Mouse (Mus musculus): ENCODE data around the gene Card11. TPM values are rescaled to one million over a fixed set of nuclear protein-coding genes. Genes with fewer than 3 reads are reported as not detected.

The Card11 gene
- polyA plus RNA-seq, 1 experiment from 2014 or later, result 0.65 TPM

DNA sequence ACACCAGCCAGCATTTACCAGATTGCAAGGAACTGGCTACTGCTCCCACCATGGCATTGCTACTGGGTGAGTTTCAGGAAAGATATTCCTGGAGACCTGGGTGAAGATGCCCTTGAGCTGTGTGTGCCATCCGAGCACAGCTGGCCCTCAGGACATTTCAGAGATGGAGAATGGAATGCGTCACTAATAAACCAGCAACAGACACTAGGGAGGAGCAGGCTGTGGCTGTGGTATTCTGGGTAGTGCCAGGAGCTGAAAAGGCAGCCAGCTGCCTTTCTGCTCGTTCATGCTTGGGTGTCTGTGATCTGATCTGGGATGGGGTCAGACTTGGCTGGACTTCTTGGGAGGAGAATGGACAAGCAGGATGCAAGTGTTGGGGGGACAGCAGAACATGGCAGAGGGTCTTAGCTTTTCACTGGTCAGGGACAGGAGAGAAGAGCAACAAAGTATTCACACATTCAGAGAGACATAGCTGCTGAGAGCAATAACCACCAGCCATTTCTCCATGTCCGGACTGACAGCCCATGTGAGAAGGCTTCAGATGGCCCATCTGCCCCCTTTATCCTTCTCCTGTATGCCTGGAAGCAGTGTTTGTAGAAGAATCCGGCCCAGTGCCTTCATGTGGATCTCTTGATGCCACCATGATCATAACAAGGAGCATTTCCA is 60.0 kb downstream of the Card11 start:
- Histone ChIP-seq H3K4me3 (replicated peaks) (no peak overlapping the region), H3K36me3 (no peaks in the 10 kb centered on the region), H3K4me1 (replicated peaks) (no peaks in the 10 kb centered on the region), H3K9ac (no peak overlapping the region), H3K9me3 (no peaks in the 10 kb centered on the region), H3K4me2 (replicated peaks) (no peak overlapping the region), H3K27ac (no peak overlapping the region), H3K27me3 (replicated peaks) (no peaks in the 10 kb centered on the region)
- 69% methylated on average over 5 of the region's 5 CpGs for WGBS
- no peak for ATAC-seq

DNA sequence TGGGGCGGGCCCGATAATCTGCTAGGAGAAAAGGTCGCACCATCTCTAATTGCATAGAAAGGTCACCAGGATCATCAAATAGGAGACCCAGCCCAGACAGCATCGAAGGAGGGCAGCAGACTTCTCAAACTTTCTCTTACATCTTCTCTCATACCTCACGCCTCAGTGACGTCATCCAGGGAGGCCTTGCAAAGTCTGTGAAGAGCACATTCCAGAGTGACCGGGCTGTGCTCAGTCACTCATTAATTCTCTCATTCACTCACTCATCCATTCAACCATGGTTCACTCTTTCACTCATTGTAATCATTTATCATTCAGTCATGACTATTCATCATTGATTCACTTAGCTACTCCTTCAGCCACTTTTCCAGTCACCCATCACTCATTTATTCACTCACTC is 63.6 kb downstream of the Card11 start:
- Histone ChIP-seq H3K4me3 (replicated peaks) (no peak overlapping the region), H3K27me3 (replicated peaks) (no peaks in the 10 kb centered on the region), H3K36me3 (no peaks in the 10 kb centered on the region), H3K27ac (no peak overlapping the region), H3K9ac (no peak overlapping the region), H3K9me3 (no peaks in the 10 kb centered on the region), H3K4me1 (replicated peaks) (0 out of 2 replicates have a peak, but pooled peaks cover 2% of the 10 kb centered on the region), H3K4me2 (replicated peaks) (no peak overlapping the region)
- 83% methylated on average over 7 of the region's 7 CpGs for WGBS
- ATAC-seq, result no peak

DNA sequence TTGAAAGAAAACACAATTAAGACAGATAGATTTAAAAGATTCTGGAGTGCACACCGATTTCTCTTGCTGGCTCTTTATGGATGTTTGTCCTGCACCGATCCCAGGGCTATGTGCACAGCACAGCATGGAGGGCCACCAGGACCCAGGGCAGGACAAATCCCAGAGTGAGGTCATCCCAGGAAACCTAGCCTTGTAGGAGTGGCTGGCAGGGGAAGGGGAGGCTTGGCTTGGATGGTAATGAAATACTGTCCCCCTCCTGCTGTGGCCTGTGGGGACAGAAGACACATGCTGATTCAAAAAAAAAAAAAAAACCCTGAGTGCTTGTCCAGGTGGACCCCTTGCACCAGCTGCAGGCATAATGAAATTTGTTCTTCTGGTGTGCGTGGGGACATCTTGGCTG is 64.5 kb downstream of the Card11 start:
- Histone ChIP-seq H3K4me1 (replicated peaks) (0 out of 2 replicates have a peak, but pooled peaks cover 3% of the 10 kb centered on the region), H3K27ac (no peak overlapping the region), H3K9me3 (no peaks in the 10 kb centered on the region), H3K4me2 (replicated peaks) (no peak overlapping the region), H3K36me3 (no peaks in the 10 kb centered on the region), H3K4me3 (replicated peaks) (no peak overlapping the region), H3K9ac (no peak overlapping the region), H3K27me3 (replicated peaks) (no peaks in the 10 kb centered on the region)
- no peak for ATAC-seq
- 83% methylated on average over 3 of the region's 3 CpGs for WGBS

DNA sequence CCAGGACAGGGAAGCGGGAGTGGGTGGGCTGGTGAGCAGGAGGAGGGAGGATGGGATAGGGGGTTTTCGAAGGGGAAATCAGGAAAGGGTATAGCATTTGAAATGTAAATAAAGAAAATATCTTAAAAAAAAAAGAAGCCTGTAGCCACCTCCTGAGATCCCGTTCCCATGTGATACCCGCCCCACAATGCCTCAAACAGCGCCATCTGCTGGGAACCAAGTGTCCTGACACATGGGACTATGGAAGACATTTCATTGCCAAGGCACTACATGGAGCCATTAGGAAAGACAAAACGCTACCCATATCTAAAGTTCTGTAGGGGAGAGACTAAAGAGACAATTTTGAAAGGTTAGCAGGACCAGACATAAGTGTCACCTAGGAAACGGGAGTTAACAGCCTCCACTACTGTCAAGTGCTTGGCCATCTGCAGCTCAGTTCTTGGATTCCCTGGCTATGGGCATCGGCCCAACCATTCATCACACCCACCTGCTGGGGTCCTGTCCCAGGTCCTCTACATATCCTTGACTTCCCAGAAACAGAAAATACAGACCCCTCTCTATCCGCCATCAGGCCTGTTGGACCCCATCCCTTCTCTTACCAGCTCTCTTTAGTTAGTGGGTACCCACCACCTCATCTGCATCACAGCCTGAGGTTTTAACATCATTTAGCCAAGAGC is 65.6 kb downstream of the Card11 start:
- Histone ChIP-seq H3K4me1 (replicated peaks) (0 out of 2 replicates have a peak, but pooled peaks cover 3% of the 10 kb centered on the region), H3K4me2 (replicated peaks) (no peak overlapping the region), H3K9me3 (no peaks in the 10 kb centered on the region), H3K4me3 (replicated peaks) (no peak overlapping the region), H3K27ac (no peak overlapping the region), H3K9ac (no peak overlapping the region), H3K36me3 (no peaks in the 10 kb centered on the region), H3K27me3 (replicated peaks) (no peaks in the 10 kb centered on the region)
- ATAC-seq, result no peak
- 84% methylated on average over 9 of the region's 9 CpGs for WGBS

DNA sequence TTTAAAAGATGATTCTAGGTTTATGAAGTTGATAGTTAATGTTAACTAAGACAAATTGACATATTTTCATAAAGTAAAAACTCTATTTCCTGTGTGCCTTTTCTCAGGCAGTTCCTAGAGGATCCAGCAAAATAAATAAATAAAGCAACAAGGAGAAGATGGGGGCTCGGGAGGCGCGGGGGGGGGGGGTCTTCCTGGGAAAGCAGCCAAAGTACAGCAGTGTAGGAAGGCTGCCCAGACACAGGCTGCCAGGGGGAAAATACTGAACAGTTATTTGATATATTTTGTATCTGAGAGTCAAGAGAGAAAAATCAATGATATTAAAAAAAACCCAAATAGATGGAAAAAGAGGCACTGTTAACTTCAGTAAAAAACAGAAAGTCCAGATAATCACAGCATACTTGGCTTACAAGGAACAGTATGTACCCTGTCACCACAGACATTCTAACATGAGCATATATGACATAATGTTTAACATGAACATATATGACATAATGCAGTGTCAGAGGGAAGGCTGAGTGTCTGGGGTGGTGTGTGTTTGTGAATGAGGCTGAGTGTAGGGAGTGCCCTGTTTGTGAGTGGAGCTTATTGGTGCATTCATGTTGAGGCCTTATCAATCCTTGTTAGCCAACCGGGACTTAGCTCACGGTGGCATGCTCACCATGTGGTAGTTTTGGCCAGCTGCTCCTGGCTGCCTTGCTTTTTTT is 68.7 kb downstream of the Card11 start:
- Histone ChIP-seq H3K4me1 (replicated peaks) (0 out of 2 replicates have a peak, but pooled peaks cover 3% of the 10 kb centered on the region), H3K4me3 (replicated peaks) (no peak overlapping the region), H3K27me3 (replicated peaks) (no peaks in the 10 kb centered on the region), H3K4me2 (replicated peaks) (no peak overlapping the region), H3K9ac (no peak overlapping the region), H3K27ac (no peak overlapping the region), H3K9me3 (no peaks in the 10 kb centered on the region), H3K36me3 (no peaks in the 10 kb centered on the region)
- 40% methylated on average over 5 of the region's 5 CpGs for WGBS
- no peak for ATAC-seq

DNA sequence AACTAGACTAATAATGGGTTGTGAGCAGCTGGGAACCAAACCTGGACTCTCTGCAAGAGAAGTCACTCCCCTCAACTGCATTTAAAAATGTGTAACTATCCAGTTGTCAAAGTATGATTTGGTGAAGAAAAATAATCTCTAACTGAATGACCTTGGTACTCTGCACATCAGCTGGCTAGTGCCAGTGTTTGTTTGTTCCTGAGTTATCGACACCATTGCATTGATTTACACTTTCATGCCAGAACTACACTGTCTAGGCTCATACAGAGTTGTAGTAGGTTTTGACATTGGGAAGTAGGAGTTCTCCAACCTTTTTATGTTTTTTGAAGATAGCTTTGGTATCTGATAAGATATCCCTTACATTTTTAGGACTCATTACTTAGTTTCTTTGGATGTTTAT is 81.9 kb downstream of the Card11 start:
- no peaks in the 10 kb centered on the region for H3K27me3 ChIP-seq (replicated peaks)
- no peak overlapping the region for H3K4me2 ChIP-seq (replicated peaks)
- no peak for ATAC-seq
- H3K4me1 ChIP-seq (replicated peaks), result no peaks in the 10 kb centered on the region
- no peak overlapping the region for H3K4me3 ChIP-seq (replicated peaks)
- H3K9me3 ChIP-seq, result no peaks in the 10 kb centered on the region; the same call in 1 of the 2 replicates
- H3K36me3 ChIP-seq, result no peaks in the 10 kb centered on the region
- WGBS, result 89% methylated on average over 1 of the region's 1 CpGs
- H3K27ac ChIP-seq, result no peak overlapping the region
- H3K9ac ChIP-seq, result no peak overlapping the region

DNA sequence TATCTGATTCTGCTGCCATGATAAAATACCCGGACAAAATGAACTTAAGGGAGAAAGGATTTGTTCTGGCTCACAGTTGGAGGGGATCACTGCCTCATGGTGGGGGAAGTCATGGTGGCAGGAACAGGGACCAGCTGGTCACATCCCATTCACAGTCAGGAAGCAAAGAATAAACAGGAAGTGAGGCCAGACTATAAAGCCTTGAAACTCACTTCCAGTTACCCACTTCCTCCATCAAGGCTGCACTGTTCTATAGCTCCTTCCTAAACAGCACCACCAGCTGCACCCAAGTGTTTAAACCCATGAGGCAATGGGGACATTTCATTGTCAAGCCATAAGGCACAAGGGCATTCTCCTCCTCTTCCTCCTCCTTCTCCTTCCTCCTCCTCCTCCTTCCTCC is 82.6 kb downstream of the Card11 start:
- ATAC-seq, result no peak
- Histone ChIP-seq H3K27ac (no peak overlapping the region), H3K4me1 (replicated peaks) (no peaks in the 10 kb centered on the region), H3K27me3 (replicated peaks) (no peaks in the 10 kb centered on the region), H3K36me3 (no peaks in the 10 kb centered on the region), H3K9ac (no peak overlapping the region), H3K4me2 (replicated peaks) (no peak overlapping the region), H3K9me3 (no peaks in the 10 kb centered on the region; the same call in 1 of the 2 replicates), H3K4me3 (replicated peaks) (no peak overlapping the region)
- 93% methylated on average over 1 of the region's 1 CpGs for WGBS

DNA sequence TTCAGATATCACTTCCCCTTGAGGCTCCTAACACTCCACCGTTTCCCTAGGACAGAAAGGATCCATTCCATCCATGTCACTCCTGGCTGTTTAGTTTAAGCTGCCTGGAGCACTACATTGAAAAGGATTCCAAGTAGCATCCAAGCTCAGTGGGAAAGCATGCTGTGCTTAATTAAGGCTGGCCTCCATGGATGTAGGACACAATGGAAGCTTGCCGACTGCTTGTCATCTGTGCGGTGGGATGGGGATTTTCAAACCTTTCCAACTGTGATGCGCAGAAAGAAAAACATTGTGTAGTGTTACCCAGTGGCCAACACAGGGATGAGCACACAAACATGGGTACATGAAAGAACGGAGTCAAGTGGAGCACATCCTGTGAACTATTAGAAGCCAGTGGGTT is 89.5 kb downstream of the Card11 start:
- 69% methylated on average over 5 of the region's 5 CpGs for WGBS
- H3K9ac ChIP-seq, result no peak overlapping the region
- ATAC-seq, result no peak
- H3K4me1 ChIP-seq (replicated peaks), result no peaks in the 10 kb centered on the region
- no peak overlapping the region for H3K27ac ChIP-seq
- no peaks in the 10 kb centered on the region for H3K27me3 ChIP-seq (replicated peaks)
- no peaks in the 10 kb centered on the region for H3K9me3 ChIP-seq
- H3K4me3 ChIP-seq (replicated peaks), result no peak overlapping the region
- no peak overlapping the region for H3K4me2 ChIP-seq (replicated peaks)
- no peaks in the 10 kb centered on the region for H3K36me3 ChIP-seq

DNA sequence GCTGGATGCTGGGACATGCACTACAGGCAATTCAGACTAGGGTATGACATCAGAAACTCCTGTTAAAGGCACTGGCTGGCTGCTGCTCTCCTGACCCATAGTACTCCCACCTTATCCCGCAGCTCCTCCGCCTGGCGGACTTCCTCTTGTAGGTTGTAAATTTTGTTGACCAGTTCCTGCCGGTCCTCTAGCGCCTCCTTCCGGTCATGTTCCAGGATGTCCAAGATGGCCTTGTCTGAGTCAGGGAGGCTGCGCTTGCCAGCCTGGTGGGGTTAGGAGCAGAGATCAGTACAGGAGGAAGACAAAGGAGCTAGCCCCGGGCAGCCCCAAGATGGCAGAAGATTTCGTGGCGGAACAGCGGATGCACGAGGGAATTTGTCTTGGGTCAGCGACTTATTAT is 99.5 kb downstream of the Card11 start:
- WGBS, result 71% methylated on average over 13 of the region's 13 CpGs
- Histone ChIP-seq H3K9me3 (no peaks in the 10 kb centered on the region), H3K36me3 (no peaks in the 10 kb centered on the region), H3K27me3 (replicated peaks) (no peaks in the 10 kb centered on the region; the same call in 1 of the 2 replicates), H3K9ac (no peak overlapping the region), H3K4me3 (replicated peaks) (no peak overlapping the region), H3K4me2 (replicated peaks) (no peak overlapping the region), H3K4me1 (replicated peaks) (no peaks in the 10 kb centered on the region), H3K27ac (no peak overlapping the region)
- no peak for ATAC-seq

DNA sequence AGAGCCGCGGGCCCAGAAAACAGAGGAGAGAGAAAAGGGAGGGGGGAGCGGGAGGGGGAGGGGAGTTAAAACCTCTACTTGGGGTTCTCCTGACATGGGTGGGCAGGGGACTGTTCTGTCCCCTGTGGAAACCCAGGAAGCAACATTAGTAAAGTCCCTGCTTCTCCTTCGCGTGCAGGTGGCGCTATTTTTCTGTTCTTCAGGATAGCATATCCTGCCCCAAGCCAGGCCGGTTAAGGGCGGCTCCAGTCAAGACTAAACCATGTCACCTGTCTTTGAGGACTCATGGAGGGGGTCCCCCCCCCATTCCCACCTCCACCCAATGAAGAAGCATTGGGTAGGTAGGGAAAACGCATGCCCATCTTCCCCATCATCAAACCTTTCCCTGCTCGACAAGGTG is 109.3 kb downstream of the Card11 start:
- no peaks in the 10 kb centered on the region for H3K9me3 ChIP-seq
- no peak overlapping the region for H3K4me2 ChIP-seq (replicated peaks)
- H3K27me3 ChIP-seq (replicated peaks), result no peaks in the 10 kb centered on the region
- no peak overlapping the region for H3K9ac ChIP-seq
- H3K4me3 ChIP-seq (replicated peaks), result no peak overlapping the region
- H3K27ac ChIP-seq, result no peak overlapping the region
- H3K4me1 ChIP-seq (replicated peaks), result peaks cover 15% of the 10 kb centered on the region; the same call in 1 of the 2 replicates
- H3K36me3 ChIP-seq, result no peaks in the 10 kb centered on the region
- 42% methylated on average over 10 of the region's 10 CpGs for WGBS
- no peak for ATAC-seq

DNA sequence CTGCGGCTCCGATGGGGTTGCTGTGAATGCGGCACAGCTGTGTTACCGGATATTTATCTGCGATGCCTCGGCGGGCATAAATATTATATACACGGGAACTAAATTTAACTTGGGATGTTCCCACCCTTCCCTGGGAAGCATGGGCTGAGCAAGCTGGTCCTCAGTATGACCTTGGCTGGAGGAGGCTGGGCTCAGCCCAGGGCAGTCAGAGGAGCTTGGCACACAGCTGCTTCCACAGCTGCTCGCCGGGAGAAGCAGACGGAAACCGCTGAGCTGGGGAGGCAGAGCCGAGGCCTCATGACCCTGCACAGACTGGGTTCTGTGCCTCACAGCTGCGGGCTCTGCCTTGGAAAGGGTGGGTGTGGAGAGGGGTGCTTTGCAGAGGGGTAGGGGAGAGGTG is 110.3 kb downstream of the Card11 start:
- Histone ChIP-seq H3K9me3 (no peaks in the 10 kb centered on the region), H3K4me1 (replicated peaks) (peaks cover 15% of the 10 kb centered on the region; the same call in 1 of the 2 replicates), H3K9ac (no peak overlapping the region), H3K36me3 (no peaks in the 10 kb centered on the region), H3K27ac (peak overlapping the region; percentile 52; the same call in 1 of the 2 replicates), H3K4me2 (replicated peaks) (0 out of 2 replicates have a peak overlapping the region, but pooled peaks have one; percentile 2), H3K4me3 (replicated peaks) (no peak overlapping the region), H3K27me3 (replicated peaks) (no peaks in the 10 kb centered on the region)
- ATAC-seq, result peak; percentile 78
- WGBS, result 38% methylated on average over 14 of the region's 14 CpGs

DNA sequence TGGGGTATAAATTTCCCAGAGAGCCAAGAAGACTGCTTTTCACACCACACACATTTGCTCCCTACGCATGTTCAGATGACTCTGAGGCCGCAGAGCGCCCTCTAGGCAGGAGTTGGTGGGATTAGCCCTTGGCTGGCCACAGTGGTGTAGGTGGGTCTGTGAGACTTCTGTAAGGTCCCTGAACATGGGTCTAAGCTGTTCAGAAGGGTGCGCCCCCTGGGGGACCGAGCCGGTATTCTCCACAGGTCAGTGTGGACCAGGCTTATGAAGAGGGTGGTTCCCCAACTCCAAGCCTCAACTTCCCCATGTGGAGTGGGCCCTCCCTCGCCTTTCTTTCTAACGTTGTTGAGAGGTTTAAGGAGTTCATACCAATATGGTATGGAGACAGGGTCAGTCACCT is 110.8 kb downstream of the Card11 start:
- no peak overlapping the region for H3K4me3 ChIP-seq (replicated peaks)
- 0 out of 2 replicates have a peak overlapping the region, but pooled peaks have one; percentile 2 for H3K4me2 ChIP-seq (replicated peaks)
- H3K9me3 ChIP-seq, result no peaks in the 10 kb centered on the region
- H3K9ac ChIP-seq, result no peak overlapping the region
- peak; percentile 58 for ATAC-seq
- peaks cover 15% of the 10 kb centered on the region; the same call in 1 of the 2 replicates for H3K4me1 ChIP-seq (replicated peaks)
- H3K36me3 ChIP-seq, result no peaks in the 10 kb centered on the region
- H3K27me3 ChIP-seq (replicated peaks), result no peaks in the 10 kb centered on the region
- no peak overlapping the region for H3K27ac ChIP-seq
- 45% methylated on average over 8 of the region's 8 CpGs for WGBS

Measured in intestine, embryonic 15.5 days (tissue).